Mouse (Mus musculus): ENCODE results near the gene Plekhj1. TPM values are rescaled to one million over a fixed set of nuclear protein-coding genes. Genes with fewer than 3 reads are reported as not detected.

Plekhj1 gene
- total RNA-seq, 2 experiments from 2014 or later: 35.5 to 84.3 TPM

DNA sequence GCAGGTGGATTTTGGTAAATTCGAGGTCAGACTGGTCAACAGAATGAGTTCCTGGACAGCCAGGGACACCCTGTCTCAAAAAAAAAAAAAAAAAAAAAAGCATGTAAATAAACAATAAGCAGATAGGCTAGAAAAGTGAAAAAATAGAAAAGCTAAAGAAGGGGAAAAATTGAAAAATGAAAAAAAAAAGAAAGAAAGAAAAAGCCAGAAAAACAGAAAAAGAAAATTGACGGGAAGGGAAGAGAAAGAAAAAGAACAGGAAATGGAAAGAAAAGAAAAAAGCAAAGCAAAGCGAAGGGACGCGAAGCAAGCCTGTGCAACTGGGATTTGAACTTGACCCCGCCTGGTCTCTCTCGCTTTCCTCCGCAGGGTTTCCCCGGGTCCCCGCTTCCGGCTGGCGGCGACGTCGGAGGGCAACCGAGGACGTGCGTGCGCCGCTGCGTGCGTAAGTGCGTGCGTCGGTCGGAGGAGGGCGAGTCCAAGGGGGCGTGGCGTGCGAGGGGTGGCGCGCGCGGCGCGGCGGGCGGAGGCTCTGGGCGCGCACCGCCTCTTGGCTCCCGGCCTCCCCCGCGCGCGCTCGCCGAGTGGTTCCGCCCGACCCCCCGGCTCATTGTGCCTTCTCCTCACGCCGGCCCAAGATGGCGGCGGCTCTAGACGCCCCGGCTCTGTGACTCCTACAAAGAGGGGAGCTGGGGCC, 43.7 kb downstream of the Plekhj1 start, which contains the start of gene Dot1l:
Gene Dot1l, plus strand, starts transcription at position 613 of the 697 bp plus-strand sequence.
- ATAC-seq (ENCODE audit: poor library complexity, severe bottlenecking): peak; percentile 86

DNA sequence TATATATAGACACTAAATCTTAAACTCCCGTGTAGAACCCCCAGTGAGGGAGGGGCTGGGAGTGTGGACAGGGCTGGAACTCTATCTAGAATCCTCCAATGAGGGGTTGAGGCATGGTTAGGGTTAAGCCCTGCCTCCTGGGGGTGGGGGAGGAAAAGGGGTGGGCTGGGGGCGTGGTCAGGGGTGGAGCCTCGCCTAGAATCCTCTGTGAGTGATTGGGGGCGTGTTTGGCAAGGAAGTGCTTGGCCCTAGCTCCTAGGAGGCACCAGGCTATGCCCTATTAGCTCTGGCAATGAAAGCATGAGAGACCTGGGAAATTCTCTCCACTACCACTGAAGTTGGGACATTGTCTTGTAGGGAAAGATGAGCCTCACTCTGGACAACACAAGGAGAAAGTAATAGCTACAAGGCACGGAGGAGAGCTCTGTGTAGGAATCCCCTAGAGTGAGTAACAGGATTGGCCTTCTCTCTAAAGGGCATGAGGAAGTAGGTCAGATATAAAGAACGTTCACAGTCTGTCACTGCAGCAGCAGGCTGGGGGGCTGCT, 46.3 kb downstream of the Plekhj1 start:
- peak; percentile 14 for ATAC-seq (ENCODE audit: poor library complexity, severe bottlenecking)

DNA sequence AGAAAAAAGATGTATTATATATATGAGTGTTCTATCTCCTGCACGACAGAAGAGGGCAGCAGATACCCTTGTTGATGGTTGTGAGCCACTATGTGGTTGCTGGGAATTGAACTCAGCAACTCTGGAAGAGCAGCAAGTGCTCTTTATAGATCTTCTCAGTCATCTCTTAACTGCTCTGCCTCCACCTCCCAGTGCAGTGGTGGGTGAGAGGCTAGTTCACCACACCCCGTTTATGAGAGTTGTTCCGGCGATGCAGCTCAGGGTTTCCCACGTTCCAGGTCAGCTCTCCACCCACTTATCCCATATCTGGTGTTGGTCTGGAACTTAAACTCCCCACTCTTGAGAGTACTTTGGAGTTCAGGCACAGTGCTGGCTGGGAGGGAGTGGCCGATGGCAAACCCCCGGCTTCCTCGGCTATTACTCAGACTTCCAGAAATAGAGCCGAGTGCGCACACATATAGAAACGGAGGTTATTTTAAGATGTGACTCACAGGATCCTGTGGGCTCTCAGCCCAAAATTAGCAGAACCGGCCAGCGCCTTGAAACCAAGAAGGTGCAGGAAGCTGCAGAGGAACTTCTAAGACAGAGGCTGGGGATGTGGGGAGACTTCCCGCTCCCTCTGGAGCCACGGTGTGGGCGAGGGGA, 47.1 kb downstream of the Plekhj1 start:
- peak; percentile 48 for ATAC-seq (ENCODE audit: poor library complexity, severe bottlenecking)

DNA sequence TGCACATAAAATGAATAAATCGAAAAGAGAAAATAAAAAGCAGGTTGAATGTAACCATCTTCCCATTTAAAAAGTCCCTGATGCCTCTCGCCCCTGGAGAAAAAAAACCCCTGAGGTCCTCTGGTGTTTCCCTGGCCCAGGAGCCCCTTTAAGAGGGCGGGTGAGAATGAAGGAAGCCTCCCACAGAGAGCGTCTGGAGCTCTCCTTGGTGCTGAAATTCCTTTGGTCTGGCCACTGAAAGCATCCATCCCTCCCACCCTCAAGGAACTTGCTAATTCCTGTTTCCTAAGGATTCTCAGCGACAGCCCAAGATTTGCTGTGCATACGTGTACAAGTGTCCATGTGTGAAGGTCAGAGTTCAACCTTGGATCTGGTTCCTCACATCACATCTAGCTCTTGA, 49.8 kb downstream of the Plekhj1 start:
- ATAC-seq (ENCODE audit: poor library complexity, severe bottlenecking): no peak

DNA sequence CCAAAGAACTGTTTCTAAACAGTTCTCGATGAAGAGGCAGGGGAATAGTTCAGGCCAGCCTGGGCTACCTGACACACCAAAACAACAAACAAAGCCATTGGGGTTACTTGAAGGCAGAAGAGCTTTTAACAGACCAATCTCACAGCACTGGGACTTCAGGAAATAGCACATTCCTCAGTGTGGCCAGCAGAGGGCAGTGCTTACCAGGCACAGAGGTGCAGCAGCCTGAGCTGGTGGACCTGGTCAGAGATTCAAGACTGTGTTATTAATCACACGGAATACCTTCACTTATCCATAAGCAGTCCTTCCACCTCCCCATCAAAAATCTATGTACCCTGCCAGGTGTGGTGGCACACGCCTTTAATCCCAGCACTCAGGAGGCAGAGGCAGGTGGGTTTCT, 51.0 kb downstream of the Plekhj1 start:
- ATAC-seq (ENCODE audit: poor library complexity, severe bottlenecking): peak; percentile 64

Other genes starting within 250 kb of the Plekhj1 start
- 35.9 and 41.5 TPM in 2 replicates for gene Rexo1, start 237.1 kb downstream of the Plekhj1 start, total RNA-seq (2015)
- 19.4 and 19.9 TPM in 2 replicates for gene Rexo1, start 237.1 kb downstream of the Plekhj1 start, total RNA-seq (2017)
- gene Klf16, start 221.3 kb downstream of the Plekhj1 start, total RNA-seq (2015): 2.6 and 3.3 TPM in 2 replicates
- gene Klf16, start 221.3 kb downstream of the Plekhj1 start, total RNA-seq (2017): 3.9 and 5.3 TPM in 2 replicates
- 64.8 and 82.1 TPM in 2 replicates for gene Abhd17a, start 208.3 kb downstream of the Plekhj1 start, total RNA-seq (2015)
- 21.7 and 31.6 TPM in 2 replicates for gene Abhd17a, start 208.3 kb downstream of the Plekhj1 start, total RNA-seq (2017)
- gene Scamp4, start 195.8 kb downstream of the Plekhj1 start, total RNA-seq (2015): 16.9 and 22.3 TPM in 2 replicates
- gene Scamp4, start 195.8 kb downstream of the Plekhj1 start, total RNA-seq (2017): 4.8 and 11.4 TPM in 2 replicates
- 0.91 and 1.1 TPM in 2 replicates for gene Adat3, start 195.7 kb downstream of the Plekhj1 start, total RNA-seq (2015)
- 3.8 TPM in 1 of 2 replicates, not detected in the other for gene Adat3, start 195.7 kb downstream of the Plekhj1 start, total RNA-seq (2017)
- gene Gm49322, start 192.6 kb downstream of the Plekhj1 start, total RNA-seq (2015): 0.54 TPM in 1 of 2 replicates, not detected in the other
- 0.15 and 0.89 TPM in 2 replicates for gene Gm49322, start 192.6 kb downstream of the Plekhj1 start, total RNA-seq (2017)
- 34.5 and 46.0 TPM in 2 replicates for gene Csnk1g2, start 175.8 kb downstream of the Plekhj1 start, total RNA-seq (2015)
- gene Csnk1g2, start 175.8 kb downstream of the Plekhj1 start, total RNA-seq (2017): 127 and 144 TPM in 2 replicates
- 8.4 and 10.3 TPM in 2 replicates for gene Btbd2, start 141.6 kb downstream of the Plekhj1 start, total RNA-seq (2015)
- 16.5 and 30.1 TPM in 2 replicates for gene Btbd2, start 141.6 kb downstream of the Plekhj1 start, total RNA-seq (2017)
- 53.5 and 61.1 TPM in 2 replicates for gene Mknk2, start 120.5 kb downstream of the Plekhj1 start, total RNA-seq (2015)
- 63.3 and 74.8 TPM in 2 replicates for gene Mknk2, start 120.5 kb downstream of the Plekhj1 start, total RNA-seq (2017)
- 61.8 and 72.0 TPM in 2 replicates for gene Mob3a, start 96.6 kb downstream of the Plekhj1 start, total RNA-seq (2015)
- 65.0 and 77.3 TPM in 2 replicates for gene Mob3a, start 96.6 kb downstream of the Plekhj1 start, total RNA-seq (2017)
- gene Izumo4, start 96.4 kb downstream of the Plekhj1 start, total RNA-seq (2015): 11.3 and 14.2 TPM in 2 replicates
- 4.4 and 6.6 TPM in 2 replicates for gene Izumo4, start 96.4 kb downstream of the Plekhj1 start, total RNA-seq (2017)
- gene Ap3d1, start 56.4 kb downstream of the Plekhj1 start, total RNA-seq (2015): 42.6 and 52.4 TPM in 2 replicates
- 48.6 and 62.0 TPM in 2 replicates for gene Ap3d1, start 56.4 kb downstream of the Plekhj1 start, total RNA-seq (2017)
- gene Dot1l, start 43.4 kb downstream of the Plekhj1 start, total RNA-seq (2015): 19.5 and 23.0 TPM in 2 replicates
- 6.9 and 9.8 TPM in 2 replicates for gene Dot1l, start 43.4 kb downstream of the Plekhj1 start, total RNA-seq (2017)
- 45.8 and 46.6 TPM in 2 replicates for gene Sf3a2, start 428 bp downstream of the Plekhj1 start, total RNA-seq (2015)
- gene Sf3a2, start 428 bp downstream of the Plekhj1 start, total RNA-seq (2017): 13.1 and 20.4 TPM in 2 replicates
- not detected in 2 replicates for gene Amh, start 6.6 kb upstream of the Plekhj1 start, total RNA-seq (2015)
- gene Amh, start 6.6 kb upstream of the Plekhj1 start, total RNA-seq (2017): not detected in 2 replicates
- not detected in 2 replicates for gene Jsrp1, start 14.9 kb upstream of the Plekhj1 start, total RNA-seq (2015)
- not detected in 2 replicates for gene Jsrp1, start 14.9 kb upstream of the Plekhj1 start, total RNA-seq (2017)
- gene Oaz1, start 28.0 kb upstream of the Plekhj1 start, total RNA-seq (2015): 1,171 and 1,242 TPM in 2 replicates
- gene Oaz1, start 28.0 kb upstream of the Plekhj1 start, total RNA-seq (2017): 206 and 296 TPM in 2 replicates
- not detected in 2 replicates for gene Lingo3, start 45.4 kb upstream of the Plekhj1 start, total RNA-seq (2015)
- gene Lingo3, start 45.4 kb upstream of the Plekhj1 start, total RNA-seq (2017): not detected in 2 replicates
- 56.6 and 58.0 TPM in 2 replicates for gene Lsm7, start 56.6 kb upstream of the Plekhj1 start, total RNA-seq (2015)
- gene Lsm7, start 56.6 kb upstream of the Plekhj1 start, total RNA-seq (2017): 104 and 130 TPM in 2 replicates
- gene Sppl2b, start 56.6 kb upstream of the Plekhj1 start, total RNA-seq (2015): 10.1 and 10.4 TPM in 2 replicates
- gene Sppl2b, start 56.6 kb upstream of the Plekhj1 start, total RNA-seq (2017): 9.1 and 15.1 TPM in 2 replicates
- gene Tmprss9, start 73.2 kb upstream of the Plekhj1 start, total RNA-seq (2015): not detected in 2 replicates
- not detected in 2 replicates for gene Tmprss9, start 73.2 kb upstream of the Plekhj1 start, total RNA-seq (2017)
- 60.1 and 74.7 TPM in 2 replicates for gene Timm13, start 102.3 kb upstream of the Plekhj1 start, total RNA-seq (2015)
- gene Timm13, start 102.3 kb upstream of the Plekhj1 start, total RNA-seq (2017): 31.8 and 44.9 TPM in 2 replicates
- gene Lmnb2, start 119.6 kb upstream of the Plekhj1 start, total RNA-seq (2015): 7.7 and 9.5 TPM in 2 replicates
- 35.2 and 35.8 TPM in 2 replicates for gene Lmnb2, start 119.6 kb upstream of the Plekhj1 start, total RNA-seq (2017)
- 11.0 and 12.9 TPM in 2 replicates for gene Gadd45b, start 131.4 kb upstream of the Plekhj1 start, total RNA-seq (2015)
- gene Gadd45b, start 131.4 kb upstream of the Plekhj1 start, total RNA-seq (2017): 9.4 and 20.3 TPM in 2 replicates
- gene Gng7, start 216.3 kb upstream of the Plekhj1 start, total RNA-seq (2015): 0.11 TPM in 1 of 2 replicates, not detected in the other
- 0.26 TPM in 1 of 2 replicates, not detected in the other for gene Gng7, start 216.3 kb upstream of the Plekhj1 start, total RNA-seq (2017)
- not detected in 2 replicates for gene Diras1, start 227.0 kb upstream of the Plekhj1 start, total RNA-seq (2015)
- gene Diras1, start 227.0 kb upstream of the Plekhj1 start, total RNA-seq (2017): 0.20 TPM in 1 of 2 replicates, not detected in the other
- gene Slc39a3, start 238.8 kb upstream of the Plekhj1 start, total RNA-seq (2015): 3.9 and 6.0 TPM in 2 replicates
- 6.2 and 10.2 TPM in 2 replicates for gene Slc39a3, start 238.8 kb upstream of the Plekhj1 start, total RNA-seq (2017)